Mouse (Mus musculus): ENCODE measurements around the gene Nhlh2. TPM values are rescaled to one million over a fixed set of nuclear protein-coding genes. Genes with fewer than 3 reads are reported as not detected.

Nhlh2 gene
- polyA plus RNA-seq (2015; fragmentation: Nextera tagmentation; extraction: Ambion mirVana): not detected in 2 replicates

DNA sequence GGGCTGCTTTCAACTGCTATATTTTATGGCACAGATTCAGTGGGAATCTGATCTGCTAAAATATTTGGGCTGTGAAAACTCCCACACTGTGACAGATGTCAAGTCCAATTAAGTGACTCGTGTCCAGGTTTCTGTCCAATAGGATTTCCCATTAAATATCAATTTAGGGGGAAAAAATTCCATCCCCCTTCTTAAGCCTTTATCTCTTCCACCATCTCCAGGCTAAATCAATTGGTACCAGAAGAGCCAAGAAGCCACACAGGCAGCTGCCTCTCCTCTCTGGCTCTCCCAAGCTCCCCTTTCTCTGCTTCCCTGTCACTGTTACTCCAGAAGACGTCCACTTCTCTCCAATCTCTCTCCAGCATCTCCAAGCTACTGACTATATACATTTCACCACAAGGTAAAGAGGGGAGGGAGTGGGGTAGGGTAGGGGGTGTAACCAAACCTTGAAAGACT lies at the start of gene Nhlh2:
Gene Nhlh2, plus strand, starts transcription at position 151 of the 456 bp plus-strand sequence.
- ATAC-seq (replicated peaks; ENCODE audit: extremely low read depth, insufficient read depth, low FRiP score): no peak
- H3K9ac ChIP-seq (ENCODE audit: low read length): no peak within 1 kb of the TSS
- H3K9me3 ChIP-seq (replicated peaks; ENCODE audit: control insufficient read depth, low read length): no peaks in the 10 kb centered on the region
- H3K4me2 ChIP-seq (ENCODE audit: low read depth, low read length): no peak within 1 kb of the TSS
- H3K4me3 ChIP-seq (ENCODE audit: low read length): no peak within 1 kb of the TSS
- H3K27me3 ChIP-seq (ENCODE audit: control insufficient read depth, insufficient read depth, low read length): peaks cover 42% of the 10 kb centered on the region
- no peak within 1 kb of the TSS for H3K27ac ChIP-seq (ENCODE audit: low read length)
- WGBS: 27% methylated on average over 2 of the region's 2 CpGs
- H3K4me1 ChIP-seq (ENCODE audit: control insufficient read depth, insufficient read depth, low read length): peaks cover 6% of the 10 kb centered on the region
- H3K36me3 ChIP-seq (ENCODE audit: control insufficient read depth, insufficient read depth): no peaks in the 10 kb centered on the region

DNA sequence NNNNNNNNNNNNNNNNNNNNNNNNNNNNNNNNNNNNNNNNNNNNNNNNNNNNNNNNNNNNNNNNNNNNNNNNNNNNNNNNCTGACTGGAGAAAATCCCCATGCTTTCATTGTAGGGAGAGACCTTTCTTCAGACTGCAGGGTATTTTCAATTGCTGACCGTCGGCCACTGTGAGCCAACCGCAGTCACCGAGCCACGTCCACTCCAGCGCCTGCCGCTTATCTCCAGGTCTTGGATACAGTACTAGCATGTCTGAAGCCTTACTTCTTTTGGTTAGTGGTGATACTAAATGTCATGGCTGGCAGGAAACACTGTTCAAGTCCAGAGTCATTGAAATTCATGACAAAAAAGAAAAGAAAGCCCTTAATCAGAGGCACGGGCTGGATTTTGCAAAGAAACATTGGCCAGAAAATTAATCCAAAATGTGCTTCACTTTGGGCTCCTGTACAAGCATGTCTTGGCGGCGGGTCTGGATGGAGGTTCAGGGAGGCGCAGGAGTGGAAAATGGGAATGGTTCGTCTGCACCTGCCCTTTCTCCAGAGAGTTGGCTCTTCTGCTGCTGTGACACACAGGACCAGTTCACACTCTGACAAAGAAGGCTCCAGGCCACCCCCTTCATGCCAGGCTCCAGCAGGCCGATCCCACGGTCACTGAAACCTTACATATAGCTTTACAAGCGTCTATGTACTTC lies 48.6 kb upstream of the Nhlh2 start:
- 81% methylated on average over 15 of the region's 15 CpGs for WGBS
- Histone ChIP-seq H3K4me1 (ENCODE audit: control insufficient read depth, insufficient read depth, low read length) (no peaks in the 10 kb centered on the region), H3K9ac (ENCODE audit: low read length) (no peak overlapping the region), H3K27ac (ENCODE audit: low read length) (no peak overlapping the region), H3K4me3 (ENCODE audit: low read length) (no peak overlapping the region), H3K27me3 (ENCODE audit: control insufficient read depth, insufficient read depth, low read length) (no peaks in the 10 kb centered on the region), H3K36me3 (ENCODE audit: control insufficient read depth, insufficient read depth) (no peaks in the 10 kb centered on the region), H3K4me2 (ENCODE audit: low read depth, low read length) (no peak overlapping the region), H3K9me3 (replicated peaks; ENCODE audit: control insufficient read depth, low read length) (no peaks in the 10 kb centered on the region)
- no peak for ATAC-seq (replicated peaks; ENCODE audit: extremely low read depth, insufficient read depth, low FRiP score)

DNA sequence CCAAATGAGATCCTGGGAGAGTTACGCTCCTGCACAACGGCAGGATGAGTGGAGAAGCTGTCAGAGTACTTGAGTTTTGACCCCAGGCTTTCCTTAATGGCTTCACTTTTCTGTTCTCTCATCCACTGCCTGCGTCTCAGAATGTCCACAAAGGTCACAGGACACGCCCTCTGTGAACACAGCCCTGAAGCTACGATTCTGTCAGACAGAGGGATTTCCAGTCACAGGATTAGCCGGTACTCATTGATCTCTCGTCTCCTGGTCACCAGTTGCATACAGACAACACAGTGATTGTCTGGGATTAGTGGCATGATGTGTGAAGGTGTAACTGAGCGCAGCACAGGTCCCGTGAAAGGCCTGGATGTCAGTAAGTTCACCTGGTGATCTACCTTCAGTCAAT lies 46.4 kb upstream of the Nhlh2 start:
- Histone ChIP-seq H3K27ac (ENCODE audit: low read length) (no peak overlapping the region), H3K9ac (ENCODE audit: low read length) (no peak overlapping the region), H3K27me3 (ENCODE audit: control insufficient read depth, insufficient read depth, low read length) (no peaks in the 10 kb centered on the region), H3K4me2 (ENCODE audit: low read depth, low read length) (no peak overlapping the region), H3K4me3 (ENCODE audit: low read length) (no peak overlapping the region), H3K9me3 (replicated peaks; ENCODE audit: control insufficient read depth, low read length) (no peaks in the 10 kb centered on the region; the same call in 1 of the 2 replicates), H3K36me3 (ENCODE audit: control insufficient read depth, insufficient read depth) (no peaks in the 10 kb centered on the region), H3K4me1 (ENCODE audit: control insufficient read depth, insufficient read depth, low read length) (no peaks in the 10 kb centered on the region)
- ATAC-seq (replicated peaks; ENCODE audit: extremely low read depth, insufficient read depth, low FRiP score): no peak
- WGBS: 56% methylated on average over 9 of the region's 9 CpGs

DNA sequence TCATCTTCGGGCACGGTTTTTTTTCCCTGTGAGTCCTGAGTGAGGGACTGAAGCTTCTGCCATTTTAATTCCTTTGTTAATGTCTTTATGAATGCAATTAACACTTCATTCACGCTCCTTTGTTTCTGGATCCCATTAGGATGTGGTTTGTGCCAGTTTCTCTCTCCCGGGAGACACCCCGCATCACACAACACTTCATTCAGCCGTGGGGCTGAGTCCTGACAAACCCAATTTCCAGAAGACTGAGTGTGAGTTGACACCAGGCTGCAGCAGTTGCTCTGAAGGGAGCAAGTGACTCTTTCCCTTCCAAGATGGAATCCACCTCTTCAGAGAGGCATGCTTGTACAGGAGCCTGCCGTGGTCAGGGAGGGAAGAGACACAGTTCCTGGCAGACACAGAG lies 45.5 kb upstream of the Nhlh2 start:
- no peak for ATAC-seq (replicated peaks; ENCODE audit: extremely low read depth, insufficient read depth, low FRiP score)
- no peaks in the 10 kb centered on the region for H3K4me1 ChIP-seq (ENCODE audit: control insufficient read depth, insufficient read depth, low read length)
- 68% methylated on average over 7 of the region's 7 CpGs for WGBS
- H3K9me3 ChIP-seq (replicated peaks; ENCODE audit: control insufficient read depth, low read length): no peaks in the 10 kb centered on the region; the same call in 1 of the 2 replicates
- no peak overlapping the region for H3K9ac ChIP-seq (ENCODE audit: low read length)
- no peak overlapping the region for H3K4me2 ChIP-seq (ENCODE audit: low read depth, low read length)
- H3K4me3 ChIP-seq (ENCODE audit: low read length): no peak overlapping the region
- no peaks in the 10 kb centered on the region for H3K36me3 ChIP-seq (ENCODE audit: control insufficient read depth, insufficient read depth)
- no peaks in the 10 kb centered on the region for H3K27me3 ChIP-seq (ENCODE audit: control insufficient read depth, insufficient read depth, low read length)
- no peak overlapping the region for H3K27ac ChIP-seq (ENCODE audit: low read length)

DNA sequence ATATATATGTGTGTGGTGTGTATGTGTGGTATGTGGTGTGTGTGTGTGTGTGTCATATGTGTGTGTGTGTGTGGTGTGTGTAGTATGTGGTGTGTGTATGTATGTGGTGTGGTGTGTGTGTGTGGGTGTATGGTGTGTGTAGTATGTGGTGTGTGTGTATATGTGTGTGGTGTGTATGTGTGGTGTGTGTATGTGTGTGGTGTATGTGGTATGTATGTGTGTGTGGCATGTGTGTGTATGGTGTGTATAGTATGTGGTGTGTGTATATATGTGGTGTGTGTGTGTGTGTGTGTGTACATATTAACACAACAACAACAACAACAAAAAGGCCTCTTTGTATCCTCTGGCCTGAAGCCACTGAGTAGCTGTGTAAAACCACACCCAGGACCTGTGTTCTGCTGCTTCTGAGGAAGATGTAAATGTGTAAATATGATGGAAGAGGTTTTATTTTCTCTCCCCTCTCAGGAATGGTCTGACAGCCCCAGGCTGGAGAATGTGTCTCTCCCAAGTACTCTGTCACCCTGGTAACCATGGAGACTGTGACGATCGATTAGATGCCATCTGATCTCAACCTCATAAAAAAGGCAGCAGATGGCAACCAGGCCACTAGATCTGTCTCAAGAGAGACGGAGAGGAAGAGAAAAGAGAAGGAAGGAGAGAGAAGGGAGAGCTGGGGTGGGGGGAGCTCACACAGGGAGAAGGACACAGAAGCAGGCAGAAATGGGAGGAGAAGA lies 42.9 kb upstream of the Nhlh2 start:
- Histone ChIP-seq H3K27ac (ENCODE audit: low read length) (no peak overlapping the region), H3K4me3 (ENCODE audit: low read length) (no peak overlapping the region), H3K4me1 (ENCODE audit: control insufficient read depth, insufficient read depth, low read length) (no peaks in the 10 kb centered on the region), H3K9me3 (replicated peaks; ENCODE audit: control insufficient read depth, low read length) (no peaks in the 10 kb centered on the region; the same call in 1 of the 2 replicates), H3K9ac (ENCODE audit: low read length) (no peak overlapping the region), H3K4me2 (ENCODE audit: low read depth, low read length) (no peak overlapping the region), H3K27me3 (ENCODE audit: control insufficient read depth, insufficient read depth, low read length) (no peaks in the 10 kb centered on the region), H3K36me3 (ENCODE audit: control insufficient read depth, insufficient read depth) (no peaks in the 10 kb centered on the region)
- WGBS: 60% methylated on average over 3 of the region's 3 CpGs
- no peak for ATAC-seq (replicated peaks; ENCODE audit: extremely low read depth, insufficient read depth, low FRiP score)

DNA sequence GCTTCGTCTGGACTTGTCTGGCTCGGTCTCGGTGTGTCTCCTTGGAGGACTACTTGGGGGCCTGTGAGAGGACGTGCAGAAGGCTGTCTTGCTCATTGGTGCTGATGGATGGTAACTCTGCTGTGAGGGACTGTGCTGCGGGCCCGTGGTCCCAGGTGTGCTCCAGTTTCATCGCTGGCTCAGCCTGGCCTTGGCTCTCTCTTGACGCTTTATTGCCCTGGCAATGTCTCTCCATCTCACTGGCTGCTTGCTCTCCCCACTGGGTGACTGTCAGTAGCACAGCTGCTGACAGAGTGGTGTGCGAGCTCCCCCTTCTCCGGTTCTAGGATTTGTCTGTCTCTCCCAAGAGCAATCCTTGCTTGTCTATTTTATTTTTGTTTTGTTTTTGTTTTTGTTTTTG lies 34.5 kb upstream of the Nhlh2 start:
- no peak for ATAC-seq (replicated peaks; ENCODE audit: extremely low read depth, insufficient read depth, low FRiP score)
- Histone ChIP-seq H3K4me3 (ENCODE audit: low read length) (no peak overlapping the region), H3K9ac (ENCODE audit: low read length) (no peak overlapping the region), H3K27ac (ENCODE audit: low read length) (no peak overlapping the region), H3K27me3 (ENCODE audit: control insufficient read depth, insufficient read depth, low read length) (no peaks in the 10 kb centered on the region), H3K36me3 (ENCODE audit: control insufficient read depth, insufficient read depth) (no peaks in the 10 kb centered on the region), H3K4me1 (ENCODE audit: control insufficient read depth, insufficient read depth, low read length) (no peaks in the 10 kb centered on the region), H3K4me2 (ENCODE audit: low read depth, low read length) (no peak overlapping the region), H3K9me3 (replicated peaks; ENCODE audit: control insufficient read depth, low read length) (no peaks in the 10 kb centered on the region)
- WGBS: 83% methylated on average over 10 of the region's 10 CpGs

DNA sequence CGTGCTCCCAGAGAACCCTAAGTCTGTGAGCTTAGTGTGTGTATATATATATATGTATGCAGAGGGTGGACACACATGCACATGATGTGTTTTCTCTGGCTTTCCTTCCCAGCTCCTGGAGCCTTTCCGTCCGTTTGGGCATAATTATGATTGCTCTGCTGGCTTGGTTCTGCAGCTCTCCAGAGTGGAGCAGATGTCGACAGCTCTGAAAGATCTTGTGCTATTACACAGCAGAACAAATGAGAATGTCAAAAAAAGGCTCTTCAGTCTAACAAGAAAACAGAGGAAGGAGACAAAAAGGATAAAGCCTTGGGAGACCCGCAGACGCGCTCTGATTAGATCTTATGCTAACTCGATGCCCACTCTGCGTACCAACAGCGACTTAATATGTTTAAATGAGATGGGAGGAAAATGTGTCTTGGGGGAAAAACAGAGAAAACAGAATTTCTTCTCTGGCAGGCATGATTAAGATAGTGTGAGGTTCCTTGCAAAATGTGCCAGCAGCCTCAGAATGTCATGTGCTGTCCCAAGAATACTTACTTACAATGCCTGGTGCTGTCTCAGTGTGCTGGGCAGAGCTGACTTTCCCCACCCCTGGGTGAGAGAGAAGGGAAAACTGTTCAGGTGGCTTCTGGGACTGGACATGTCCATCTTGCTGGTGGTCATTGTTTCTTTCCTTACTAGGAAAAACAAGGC lies 31.4 kb upstream of the Nhlh2 start:
- WGBS: 70% methylated on average over 10 of the region's 10 CpGs
- ATAC-seq (replicated peaks; ENCODE audit: extremely low read depth, insufficient read depth, low FRiP score): no peak
- Histone ChIP-seq H3K27ac (ENCODE audit: low read length) (no peak overlapping the region), H3K36me3 (ENCODE audit: control insufficient read depth, insufficient read depth) (no peaks in the 10 kb centered on the region), H3K4me1 (ENCODE audit: control insufficient read depth, insufficient read depth, low read length) (no peaks in the 10 kb centered on the region), H3K27me3 (ENCODE audit: control insufficient read depth, insufficient read depth, low read length) (no peaks in the 10 kb centered on the region), H3K4me3 (ENCODE audit: low read length) (no peak overlapping the region), H3K9ac (ENCODE audit: low read length) (no peak overlapping the region), H3K9me3 (replicated peaks; ENCODE audit: control insufficient read depth, low read length) (no peaks in the 10 kb centered on the region), H3K4me2 (ENCODE audit: low read depth, low read length) (no peak overlapping the region)

DNA sequence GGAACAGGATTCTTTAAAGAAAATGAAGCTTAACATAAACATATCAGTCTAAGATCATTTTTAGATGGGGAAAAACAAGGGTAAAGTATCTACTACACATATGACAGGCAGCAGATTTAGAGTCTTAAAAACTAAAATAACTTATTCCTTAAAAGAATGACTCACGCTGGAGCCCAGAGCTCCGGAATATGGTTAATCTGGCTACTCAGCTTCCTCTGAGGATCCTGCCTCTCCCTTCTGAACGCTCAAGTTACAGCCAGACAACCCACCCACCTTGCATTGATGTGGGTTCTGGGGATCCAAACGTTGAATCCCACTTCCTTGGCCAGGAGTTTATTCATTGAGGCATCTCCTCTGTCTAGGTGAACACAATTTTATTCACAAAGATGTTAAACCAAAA lies 26.0 kb upstream of the Nhlh2 start:
- H3K9ac ChIP-seq (ENCODE audit: low read length): no peak overlapping the region
- H3K4me3 ChIP-seq (ENCODE audit: low read length): no peak overlapping the region
- H3K36me3 ChIP-seq (ENCODE audit: control insufficient read depth, insufficient read depth): no peaks in the 10 kb centered on the region
- H3K4me1 ChIP-seq (ENCODE audit: control insufficient read depth, insufficient read depth, low read length): no peaks in the 10 kb centered on the region
- no peak for ATAC-seq (replicated peaks; ENCODE audit: extremely low read depth, insufficient read depth, low FRiP score)
- H3K27me3 ChIP-seq (ENCODE audit: control insufficient read depth, insufficient read depth, low read length): no peaks in the 10 kb centered on the region
- no peak overlapping the region for H3K4me2 ChIP-seq (ENCODE audit: low read depth, low read length)
- H3K27ac ChIP-seq (ENCODE audit: low read length): no peak overlapping the region
- no peaks in the 10 kb centered on the region for H3K9me3 ChIP-seq (replicated peaks; ENCODE audit: control insufficient read depth, low read length)
- 55% methylated on average over 4 of the region's 4 CpGs for WGBS

DNA sequence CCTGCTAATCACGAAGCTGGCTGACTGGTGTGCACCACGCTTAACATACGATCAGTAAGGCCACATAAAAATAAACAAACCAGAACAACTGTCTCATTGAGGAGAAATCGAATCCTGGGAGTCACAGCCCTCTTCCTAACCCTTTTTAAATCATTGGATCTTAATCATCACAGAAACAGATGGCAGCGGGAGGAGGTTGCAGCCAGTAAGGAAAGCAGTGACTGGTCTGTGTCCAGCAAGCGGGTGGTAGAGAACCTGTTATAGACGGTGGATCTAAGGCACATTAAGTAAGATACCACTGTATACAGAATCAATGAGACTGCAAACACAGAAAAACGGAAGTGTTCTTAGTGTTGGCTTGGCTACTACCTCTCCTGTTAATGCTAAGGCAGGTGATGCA lies 24.2 kb upstream of the Nhlh2 start:
- H3K27me3 ChIP-seq (ENCODE audit: control insufficient read depth, insufficient read depth, low read length): no peaks in the 10 kb centered on the region
- H3K4me3 ChIP-seq (ENCODE audit: low read length): no peak overlapping the region
- no peaks in the 10 kb centered on the region for H3K9me3 ChIP-seq (replicated peaks; ENCODE audit: control insufficient read depth, low read length)
- no peak overlapping the region for H3K27ac ChIP-seq (ENCODE audit: low read length)
- 73% methylated on average over 8 of the region's 8 CpGs for WGBS
- no peaks in the 10 kb centered on the region for H3K4me1 ChIP-seq (ENCODE audit: control insufficient read depth, insufficient read depth, low read length)
- no peak for ATAC-seq (replicated peaks; ENCODE audit: extremely low read depth, insufficient read depth, low FRiP score)
- H3K36me3 ChIP-seq (ENCODE audit: control insufficient read depth, insufficient read depth): no peaks in the 10 kb centered on the region
- H3K4me2 ChIP-seq (ENCODE audit: low read depth, low read length): no peak overlapping the region
- no peak overlapping the region for H3K9ac ChIP-seq (ENCODE audit: low read length)
